Mouse (Mus musculus) MEL (cell line): ENCODE results near the gene Apoa5. TPM values are rescaled to one million over a fixed set of nuclear protein-coding genes. Genes with fewer than 3 reads are reported as not detected.

Experiments
- DNase-seq: peaks from one replicate; pipeline ENCODE4 v3.0.0; 2011; ENCODE audit warnings: low read depth, low spot score
- H3K27ac ChIP-seq: 2 replicates; pipeline ENCODE4 v1.5.1; 2012; ENCODE audit warnings: low read depth, mild to moderate bottlenecking, control low read depth, low read length, moderate library complexity; ENCODE audit not compliant: control insufficient read depth
- H3K27me3 ChIP-seq, 2 experiments: fragments of 150-350 bp in 1 of 2; sonication (generic) in 1 of 2; 2 replicates each; pipeline ENCODE4 v1.6.1; 2012; ENCODE audit warnings: low read length in 2 of 2, mild to moderate bottlenecking in 2 of 2, improper control_type of control experiment in 1 of 2, moderate library complexity in 1 of 2; ENCODE audit not compliant: insufficient read depth in 2 of 2, control insufficient read depth in 1 of 2
- H3K36me3 ChIP-seq, 2 experiments: 2 replicates each; pipeline ENCODE4 v1.6.1; 2012 to 2014; ENCODE audit warnings: low read length in 2 of 2, improper control_type of control experiment in 1 of 2, inconsistent platforms in 1 of 2, mild to moderate bottlenecking in 1 of 2; ENCODE audit not compliant: insufficient read depth in 2 of 2, control insufficient read depth in 1 of 2
- H3K4me1 ChIP-seq, 2 experiments: fragments of 150-350 bp in 1 of 2; sonication (generic) in 1 of 2; 2 replicates each; pipeline ENCODE4 v1.6.1; 2012; ENCODE audit warnings: low read length in 2 of 2, improper control_type of control experiment in 1 of 2, mild to moderate bottlenecking in 1 of 2; ENCODE audit not compliant: insufficient read depth in 2 of 2, control insufficient read depth in 1 of 2
- H3K4me3 ChIP-seq, 2 experiments: fragments of 150-350 bp in 1 of 2; sonication (generic) in 1 of 2; 2 replicates each; pipeline ENCODE4 v1.5.1; 2012; ENCODE audit warnings: low read depth in 2 of 2, low read length in 2 of 2, mild to moderate bottlenecking in 2 of 2, moderate library complexity in 2 of 2, control low read depth in 1 of 2, improper control_type of control experiment in 1 of 2; ENCODE audit not compliant: control insufficient read depth in 1 of 2, insufficient read depth in 1 of 2
- H3K79me2 ChIP-seq: 2 replicates; pipeline ENCODE4 v1.6.1; 2012; ENCODE audit warnings: mild to moderate bottlenecking, low read length, moderate library complexity; ENCODE audit not compliant: control insufficient read depth, poor library complexity, insufficient read depth
- H3K9ac ChIP-seq: 2 replicates; pipeline ENCODE4 v1.6.1; 2012; ENCODE audit warnings: low read depth, mild to moderate bottlenecking, control low read depth, low read length, moderate library complexity; ENCODE audit not compliant: control insufficient read depth, poor library complexity, severe bottlenecking
- H3K9me3 ChIP-seq: fragments of 150-350 bp; sonication (generic); replicated peaks from 2 replicates; pipeline ENCODE4 v1.6.1; 2012; ENCODE audit warnings: mild to moderate bottlenecking, low read length, improper control_type of control experiment, moderate library complexity; ENCODE audit not compliant: insufficient read depth
- ELF1 ChIP-seq: IDR thresholded peaks from 2 replicates; pipeline ENCODE4 v1.6.1; 2014; ENCODE audit warnings: low read depth, mild to moderate bottlenecking, inconsistent platforms, low read length, improper control_type of control experiment, moderate library complexity
- ETS1 ChIP-seq: IDR thresholded peaks from 2 replicates; pipeline ENCODE4 v1.6.1; 2012; ENCODE audit warnings: low read depth, mild to moderate bottlenecking, inconsistent platforms, low read length, improper control_type of control experiment, moderate library complexity
- GABPA ChIP-seq: IDR thresholded peaks from 2 replicates; pipeline ENCODE4 v1.6.1; 2012; ENCODE audit warnings: low read depth, mild to moderate bottlenecking, inconsistent platforms, low read length, improper control_type of control experiment, moderate library complexity
- GATA1 ChIP-seq: IDR thresholded peaks from 2 replicates; pipeline ENCODE4 v1.6.1; 2011; ENCODE audit warnings: low read depth, low read length, improper control_type of control experiment
- HCFC1 ChIP-seq: IDR thresholded peaks from 2 replicates; pipeline ENCODE4 v1.6.1; 2012; ENCODE audit warnings: low read depth, mild to moderate bottlenecking, inconsistent platforms, low read length, improper control_type of control experiment, moderate library complexity
- KAT2A ChIP-seq: conservative IDR thresholded peaks from 2 replicates; pipeline ENCODE4 v1.6.1; 2012; ENCODE audit warnings: low read depth, low read length, improper control_type of control experiment, inconsistent platforms
- MAFK ChIP-seq: IDR thresholded peaks from 2 replicates; pipeline ENCODE4 v1.6.1; 2011; ENCODE audit warnings: low read depth, mild to moderate bottlenecking, low read length, improper control_type of control experiment, borderline replicate concordance
- MAZ ChIP-seq: IDR thresholded peaks from 2 replicates; pipeline ENCODE4 v1.6.1; 2012; ENCODE audit warnings: low read depth, mild to moderate bottlenecking, inconsistent platforms, low read length, improper control_type of control experiment
- MEF2A ChIP-seq: IDR thresholded peaks from 2 replicates; pipeline ENCODE4 v1.6.1; 2014; ENCODE audit warnings: low read depth, mild to moderate bottlenecking, inconsistent platforms, low read length, improper control_type of control experiment; ENCODE audit not compliant: poor library complexity, insufficient replicate concordance, severe bottlenecking; ENCODE audit errors: extremely low read depth
- MYB ChIP-seq: IDR thresholded peaks from 2 replicates; pipeline ENCODE4 v1.6.1; 2011; ENCODE audit warnings: mild to moderate bottlenecking, low read depth, low read length, improper control_type of control experiment
- NELFE ChIP-seq: IDR thresholded peaks from 2 replicates; pipeline ENCODE4 v1.6.1; 2011; ENCODE audit warnings: low read depth, low read length, improper control_type of control experiment
- NRF1 ChIP-seq: IDR thresholded peaks from 2 replicates; pipeline ENCODE4 v1.6.1; 2014; ENCODE audit warnings: low read depth, mild to moderate bottlenecking, inconsistent platforms, low read length, improper control_type of control experiment, moderate library complexity; ENCODE audit not compliant: poor library complexity, insufficient read depth, severe bottlenecking
- POLR2A ChIP-seq, 2 experiments: IDR thresholded peaks; 2 replicates each; pipeline ENCODE4 v1.6.1; 2011 to 2012; ENCODE audit warnings: low read length in 2 of 2, mild to moderate bottlenecking in 2 of 2, control low read depth in 1 of 2, improper control_type of control experiment in 1 of 2, low read depth in 1 of 2, moderate library complexity in 1 of 2; ENCODE audit not compliant: control insufficient read depth in 1 of 2, insufficient read depth in 1 of 2, poor library complexity in 1 of 2
- POLR2AphosphoS5 ChIP-seq: IDR thresholded peaks from 2 replicates; pipeline ENCODE4 v1.6.1; 2012; ENCODE audit warnings: low read depth, borderline replicate concordance, mild to moderate bottlenecking, inconsistent platforms, low read length, moderate library complexity, mixed read lengths
- RAD21 ChIP-seq: IDR thresholded peaks from 2 replicates; pipeline ENCODE4 v1.6.1; 2011; ENCODE audit warnings: mild to moderate bottlenecking, low read depth, low read length, improper control_type of control experiment
- SIN3A ChIP-seq: IDR thresholded peaks from 2 replicates; pipeline ENCODE4 v1.6.1; 2012; ENCODE audit warnings: low read length, improper control_type of control experiment, inconsistent platforms
- SMC3 ChIP-seq: IDR thresholded peaks from 2 replicates; pipeline ENCODE4 v1.6.1; 2011; ENCODE audit warnings: low read depth, low read length, improper control_type of control experiment
- TBP ChIP-seq: IDR thresholded peaks from 2 replicates; pipeline ENCODE4 v1.8.0; 2011; ENCODE audit warnings: low read depth, low read length, improper control_type of control experiment
- UBTF ChIP-seq: IDR thresholded peaks from 2 replicates; pipeline ENCODE4 v1.6.1; 2012; ENCODE audit warnings: low read depth, mild to moderate bottlenecking, inconsistent platforms, low read length, improper control_type of control experiment, moderate library complexity, borderline replicate concordance; ENCODE audit not compliant: insufficient read depth
- USF1 ChIP-seq: IDR thresholded peaks from 2 replicates; pipeline ENCODE4 v1.6.1; 2014; ENCODE audit warnings: low read depth, mild to moderate bottlenecking, inconsistent platforms, low read length, improper control_type of control experiment, moderate library complexity
- USF2 ChIP-seq, 2 experiments: IDR thresholded peaks; 2 replicates each; pipeline ENCODE4 v1.6.1; 2011 to 2012; ENCODE audit warnings: improper control_type of control experiment in 2 of 2, low read length in 2 of 2, borderline replicate concordance in 1 of 2, inconsistent platforms in 1 of 2, low read depth in 1 of 2, mild to moderate bottlenecking in 1 of 2; ENCODE audit not compliant: insufficient read depth in 1 of 2
- ZC3H11A ChIP-seq: IDR thresholded peaks from 2 replicates; pipeline ENCODE4 v1.6.1; 2012; ENCODE audit warnings: low read depth, mild to moderate bottlenecking, inconsistent platforms, low read length, improper control_type of control experiment
- ZMIZ1 ChIP-seq: IDR thresholded peaks from 2 replicates; pipeline ENCODE4 v1.6.1; 2012; ENCODE audit warnings: low read depth, mild to moderate bottlenecking, inconsistent platforms, low read length, improper control_type of control experiment, moderate library complexity
- ZNF384 ChIP-seq: IDR thresholded peaks from 2 replicates; pipeline ENCODE4 v1.6.1; 2012; ENCODE audit warnings: low read depth, mild to moderate bottlenecking, inconsistent platforms, low read length, improper control_type of control experiment
- polyA plus RNA-seq, 2 experiments: library from polyadenylated mRNA; stranded (reverse) in 1 of 2; unstranded in 1 of 2; fragments of >175 nt in 1 of 2; fragments of >200 nt in 1 of 2; gene quantifications; 2 replicates each; pipeline versions ENCODE4 v1.2.1 to v1.2.4; 2012; ENCODE audit warnings: low replicate concordance in 2 of 2, low read depth in 1 of 2; ENCODE audit not compliant: insufficient read length in 2 of 2, insufficient read depth in 1 of 2, missing spikeins in 1 of 2
- total RNA-seq: library from RNA; depleted of rRNA; stranded (reverse); fragments of 300-350 nt; gene quantifications from 2 replicates; pipeline ENCODE4 v1.2.3, GENCODE M21; 2012

Gene Apoa5
- total and polyA plus RNA-seq, 3 experiments, result 0.04 TPM; not detected in 2

- no peak overlapping the region for H3K4me3 ChIP-seq
- TF ChIP-seq ZC3H11A (no peak), USF1 (no peak), NRF1 (no peak), MEF2A (no peak), MYB (no peak), NELFE (no peak), POLR2A (IDR thresholded peaks at IDR 0.05; ENCODE audit: control insufficient read depth in 1 of 2, insufficient read depth in 1 of 2, low read depth in 1 of 2, low read length in 2 of 2, poor library complexity in 1 of 2) (no peak), USF2 (IDR thresholded peaks at IDR 0.05; ENCODE audit: borderline replicate concordance in 1 of 2, insufficient read depth in 1 of 2, low read depth in 1 of 2, low read length in 2 of 2) (no peak), ETS1 (no peak), HCFC1 (no peak), RAD21 (no peak), ZNF384 (no peak), TBP (no peak), UBTF (no peak), GABPA (no peak), MAZ (no peak), KAT2A (no peak), MAFK (no peak)
- no peaks in the 10 kb centered on the region for H3K36me3 ChIP-seq
- H3K9ac ChIP-seq, result no peak overlapping the region
- no peak for DNase-seq
- no peaks in the 10 kb centered on the region for H3K79me2 ChIP-seq
- no peaks in the 10 kb centered on the region for H3K4me1 ChIP-seq
- no peak overlapping the region for H3K27ac ChIP-seq
- H3K9me3 ChIP-seq, result no peaks in the 10 kb centered on the region
- no peaks in the 10 kb centered on the region for H3K27me3 ChIP-seq
These were observed 25.3 kb upstream of the Apoa5 start for GRCm38 (mm10) chr9:46243122-46243521.

GRCm38 (mm10) chr9:46243584-46243983, 24.8 kb upstream of the Apoa5 start:
- H3K36me3 ChIP-seq, result no peaks in the 10 kb centered on the region
- H3K4me3 ChIP-seq, result no peak overlapping the region
- no peak overlapping the region for H3K9ac ChIP-seq
- H3K27me3 ChIP-seq, result no peaks in the 10 kb centered on the region
- H3K27ac ChIP-seq, result no peak overlapping the region
- H3K9me3 ChIP-seq, result no peaks in the 10 kb centered on the region
- TF ChIP-seq RAD21 (no peak), ZMIZ1 (no peak), ELF1 (no peak), GABPA (no peak), POLR2AphosphoS5 (no peak), UBTF (no peak), SIN3A (no peak), GATA1 (no peak), KAT2A (no peak), SMC3 (no peak)
- H3K79me2 ChIP-seq, result no peaks in the 10 kb centered on the region
- no peak for DNase-seq
- H3K4me1 ChIP-seq, result no peaks in the 10 kb centered on the region
